Mouse (Mus musculus) G1E-ER4 (cell line): ENCODE results near the gene Nobox. TPM values are rescaled to one million over a fixed set of nuclear protein-coding genes. Genes with fewer than 3 reads are reported as not detected.

Source experiments
- GATA1 ChIP-seq: IDR thresholded peaks from one replicate; pipeline ENCODE4 v1.8.0; 2012; ENCODE audit warnings: low read length, inconsistent platforms
- polyA plus RNA-seq: library from polyadenylated mRNA; stranded (reverse); fragments of >175 nt; gene quantifications from 2 replicates; pipeline ENCODE4 v1.2.3, GENCODE M21; 2012

The Nobox gene
- polyA plus RNA-seq: not detected in 2 replicates

GRCm38 (mm10) chr6:43309454-43309853 lies at the start of gene Nobox:
Nobox (minus strand) TSS chr6:43309554.
- TF ChIP-seq GATA1: no peak

- TF ChIP-seq GATA1: no peak
These were observed 45.3 kb upstream of the Nobox start for GRCm38 (mm10) chr6:43354562-43355241.

DNA sequence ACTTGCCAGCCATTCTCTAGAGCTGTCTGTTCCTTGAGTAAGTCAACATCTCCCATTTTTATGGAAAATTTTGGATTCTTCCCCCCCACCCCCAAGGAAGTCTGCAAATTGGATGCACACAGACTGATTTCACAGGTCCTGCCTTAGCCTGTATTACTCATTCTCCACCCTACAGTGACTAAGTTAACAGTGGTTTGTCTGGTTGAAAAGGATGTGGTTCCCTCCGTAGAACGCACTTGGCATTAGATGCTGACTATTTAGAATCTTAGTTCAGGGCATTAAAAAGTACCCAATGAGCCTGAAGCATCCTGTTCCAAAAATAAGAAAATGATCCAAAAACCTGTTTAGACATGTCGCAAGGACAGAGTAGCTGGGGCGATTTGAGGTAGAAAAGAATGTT lies 44.1 kb upstream of the Nobox start:
- TF ChIP-seq GATA1: no peak

DNA sequence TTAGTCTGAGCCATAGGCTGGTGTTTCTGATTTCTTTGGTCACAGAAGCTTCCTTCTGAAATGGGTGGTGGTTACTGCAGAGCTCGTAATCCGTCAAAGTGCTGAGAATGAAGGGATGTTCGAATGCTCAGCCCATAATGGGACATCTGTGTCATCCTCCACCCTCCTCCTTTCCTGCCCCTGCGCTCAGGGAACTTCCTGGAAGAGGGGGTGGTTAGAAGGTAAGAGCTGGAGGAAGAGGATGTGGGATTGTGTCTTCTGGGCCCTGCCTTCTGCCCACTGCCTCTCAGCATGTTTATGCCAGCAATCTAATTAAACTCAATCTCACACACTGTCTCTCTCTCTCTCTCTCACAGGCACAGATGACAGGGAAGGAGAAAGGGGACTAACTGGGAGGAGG lies 39.7 kb upstream of the Nobox start:
- TF ChIP-seq GATA1: no peak

DNA sequence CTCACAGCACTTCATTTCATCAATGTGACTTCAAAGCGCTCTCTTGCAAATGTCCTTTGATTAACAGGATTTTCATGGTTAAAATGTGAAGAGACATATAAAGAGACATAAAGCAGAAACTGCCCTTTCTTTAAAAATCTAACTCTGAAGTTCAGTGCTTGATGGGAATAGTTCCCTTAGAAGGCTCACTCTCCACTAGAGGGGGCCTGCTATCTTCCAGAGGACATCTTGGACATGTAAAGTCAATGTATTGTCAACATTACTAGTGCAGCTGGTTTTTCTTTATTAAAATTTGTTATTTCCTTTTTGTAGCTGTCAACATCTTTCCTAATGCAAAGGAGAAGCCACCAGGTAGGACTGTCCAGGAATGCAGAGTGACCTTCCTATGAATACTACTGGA lies 38.3 kb upstream of the Nobox start:
- TF ChIP-seq GATA1: no peak

- no peak for TF ChIP-seq GATA1
These were observed 33.7 kb upstream of the Nobox start for GRCm38 (mm10) chr6:43343006-43343405.

DNA sequence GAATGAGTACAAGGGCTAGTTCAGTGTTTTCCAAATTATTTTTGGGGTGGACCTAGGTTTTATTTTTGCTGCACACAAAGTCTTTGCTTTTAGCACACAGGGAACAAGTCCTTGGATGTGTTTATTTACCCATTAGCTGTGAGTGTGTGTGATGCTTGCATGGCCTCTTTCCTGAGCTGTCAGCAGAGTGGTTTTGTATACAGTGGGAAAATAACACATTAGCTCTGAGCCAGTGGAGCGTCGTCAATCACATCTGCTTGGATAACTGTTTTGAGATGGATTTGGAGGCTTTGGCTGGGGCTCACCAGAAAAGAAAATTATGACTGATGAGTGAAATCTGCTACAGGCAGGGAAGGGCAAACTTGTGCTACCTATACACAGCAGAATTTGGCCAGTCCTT lies 33.0 kb upstream of the Nobox start:
- TF ChIP-seq GATA1: no peak

GRCm38 (mm10) chr6:43338804-43339203 lies 29.4 kb upstream of the Nobox start:
- TF ChIP-seq GATA1: no peak

- TF ChIP-seq GATA1: no peak
These were observed 28.2 kb upstream of the Nobox start for GRCm38 (mm10) chr6:43337491-43337961.

DNA sequence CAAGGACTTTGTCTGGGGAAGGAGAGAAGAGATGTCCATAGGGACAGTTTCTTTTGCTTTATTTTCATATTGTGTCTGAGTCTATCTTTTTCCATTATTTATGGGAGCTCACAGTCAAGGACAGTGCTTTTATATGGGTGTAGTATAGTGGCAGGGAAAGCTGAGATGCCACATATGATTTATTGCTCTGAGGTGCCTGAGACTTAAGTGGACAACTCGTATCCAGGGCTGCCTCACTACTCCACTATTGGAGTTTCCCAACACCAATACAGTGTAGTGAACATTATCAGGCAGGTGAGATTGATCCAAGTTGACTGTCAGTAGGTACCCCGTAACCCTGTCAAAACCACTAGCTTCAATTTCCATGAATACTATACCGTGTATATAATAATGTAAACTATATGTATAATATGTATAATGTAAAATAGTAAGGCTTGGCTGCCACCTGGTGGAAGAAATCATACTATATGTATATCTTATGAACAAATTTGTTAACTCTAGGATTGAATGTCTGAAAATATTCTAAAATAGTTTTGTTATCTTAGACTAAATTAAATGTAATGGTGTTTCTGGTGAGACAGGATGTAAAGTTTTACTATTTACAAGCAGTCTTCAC lies 26.4 kb upstream of the Nobox start:
- TF ChIP-seq GATA1: no peak

- no peak for TF ChIP-seq GATA1
These were observed 24.1 kb upstream of the Nobox start for GRCm38 (mm10) chr6:43333479-43333878.

DNA sequence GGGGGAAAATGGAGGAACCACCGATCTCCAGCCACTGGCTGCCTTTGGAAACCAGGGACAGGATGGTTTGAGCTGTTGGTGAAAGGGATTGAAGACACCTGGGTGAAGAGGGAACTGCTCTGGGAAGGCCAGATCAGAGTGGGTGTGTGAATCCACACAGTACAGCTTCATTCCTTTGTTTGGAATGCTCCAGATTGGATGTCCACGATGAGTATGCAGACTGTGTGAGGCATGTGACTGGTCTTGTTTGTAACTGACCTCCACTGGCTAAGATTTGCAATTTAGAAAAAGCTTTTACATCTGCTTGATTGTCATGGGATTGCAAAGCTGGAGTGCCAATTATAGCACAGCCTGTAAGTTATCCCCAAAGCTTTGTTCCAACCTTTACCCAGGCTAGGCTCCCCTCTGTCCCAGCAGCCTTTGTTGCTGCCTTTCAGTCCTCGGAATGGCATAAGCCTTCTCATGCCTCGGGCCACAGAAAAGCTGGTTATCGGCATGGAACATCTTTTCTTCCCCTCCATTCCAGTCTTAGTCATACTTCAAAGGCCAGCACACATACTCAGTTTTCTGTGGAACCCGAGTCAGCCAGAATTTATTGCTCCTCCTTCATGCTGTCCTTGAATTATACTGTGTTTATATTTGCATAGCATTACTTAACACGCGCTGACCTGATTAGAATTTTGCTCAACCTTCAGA lies 3.8 kb upstream of the Nobox start:
- TF ChIP-seq GATA1: no peak

DNA sequence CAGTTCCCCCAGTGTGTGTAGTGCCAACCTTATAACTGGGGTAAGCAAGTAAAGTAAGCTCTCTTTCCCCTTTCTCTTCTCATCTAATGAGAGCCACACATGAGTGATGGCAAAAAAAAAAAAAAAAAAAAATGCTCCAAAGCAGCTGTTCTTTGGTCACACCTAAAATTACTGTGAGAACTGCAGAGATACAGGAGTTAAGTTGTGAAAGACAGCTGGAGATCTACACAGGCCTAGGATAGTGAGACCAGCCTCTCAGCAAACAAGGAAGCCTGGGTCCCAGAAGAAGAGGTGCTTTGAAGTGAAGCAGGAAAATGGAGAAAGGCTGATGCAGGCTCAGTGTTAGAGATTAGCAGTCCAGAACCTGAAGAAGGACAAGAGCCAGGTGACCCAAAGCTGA lies 3.2 kb upstream of the Nobox start:
- no peak for TF ChIP-seq GATA1

DNA sequence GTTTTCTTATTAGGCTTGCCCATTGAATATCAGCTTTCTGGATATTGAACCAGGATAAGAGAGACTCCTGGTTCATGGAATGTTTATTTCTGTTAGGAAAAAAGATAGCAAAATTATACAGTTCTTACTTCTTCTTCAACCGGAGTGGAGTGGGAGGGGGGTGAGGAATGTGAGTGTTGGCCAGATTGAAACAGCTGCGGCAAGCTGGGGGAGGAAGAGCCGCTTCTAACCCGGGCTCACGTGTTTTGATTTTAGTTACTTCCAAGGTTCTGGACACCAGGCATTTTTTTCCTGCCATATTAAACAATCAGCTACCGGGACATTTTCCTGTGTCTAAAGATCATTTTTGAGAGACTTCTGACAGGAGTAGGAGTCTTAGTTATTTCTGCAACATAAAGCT lies 717 bp upstream of the Nobox start:
- TF ChIP-seq GATA1: no peak

- no peak for TF ChIP-seq GATA1
These were observed 11.9 kb downstream of the Nobox start for GRCm38 (mm10) chr6:43297508-43297850.

DNA sequence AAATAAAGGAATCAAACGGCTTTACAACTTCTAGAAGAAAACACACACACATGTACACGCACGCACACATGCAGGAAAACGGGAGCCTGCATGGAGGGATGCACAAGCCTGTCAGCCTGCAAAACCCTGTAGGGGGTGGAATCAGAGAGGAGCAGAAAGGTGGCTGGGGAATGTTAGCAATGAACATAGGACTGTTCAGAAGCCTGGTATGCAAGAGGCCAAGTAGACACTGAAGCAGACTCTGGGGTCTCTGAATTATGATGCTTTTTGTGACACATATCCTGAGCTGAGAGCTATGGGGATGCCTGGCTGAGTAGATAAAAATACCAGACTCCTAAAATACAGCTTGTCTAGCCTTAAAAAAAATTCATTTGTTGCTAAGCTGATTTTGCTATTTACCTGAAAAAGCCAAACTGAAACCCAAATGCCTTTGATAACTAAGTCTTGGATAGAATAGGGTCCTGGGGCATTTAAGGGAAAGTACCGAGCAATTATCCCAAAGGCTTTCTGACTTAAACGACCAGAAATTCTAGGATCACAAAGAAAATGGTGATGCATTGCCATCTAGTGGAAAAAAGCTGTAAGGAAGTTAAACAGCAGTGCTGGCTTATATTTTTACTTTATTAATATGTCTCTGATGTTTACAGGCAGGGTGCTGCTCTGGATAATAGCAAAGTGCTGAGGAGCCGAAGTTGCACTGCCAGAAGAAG lies 12.4 kb downstream of the Nobox start:
- no peak for TF ChIP-seq GATA1
